16 mouse cellular contexts compared by ENCODE assay signal in genomic region chr15:85462138-85462537, GRCm38 (mm10). TPM values are rescaled to one million over a fixed set of nuclear protein-coding genes. Genes with fewer than 3 reads are reported as not detected.
DNase-seq lines count a peak whose midpoint lies in the region; ATAC-seq and TF ChIP-seq lines count a peak whose summit lies in the region.
"Had no signal": no experiment of that assay in that cellular context is flagged by ENCODE, and none has a peak within 500 bp of the region (broad histone marks: within the 10 kb centered on the region; RNA-seq: fewer than 3 reads in every experiment).

No protein-coding gene starts in this region.

- peak; percentile 51 to 70 for DNase-seq in frontal cortex, postnatal 36 days (ENCODE audit: low spot score in 2 of 2)
- DNase-seq in frontal cortex, postnatal 25 days (ENCODE audit: low spot score in 2 of 2): no peak
- DNase-seq in right cerebral cortex, adult 18-20 months: peak; percentile 68
- DNase-seq in right cerebral cortex, postnatal 14 days: no peak
- DNase-seq in hindbrain, postnatal 0 days (ENCODE audit: low spot score): peak; percentile 38
- peak; percentile 16 for DNase-seq in skeletal muscle tissue, adult 2 months (ENCODE audit: low read depth, low spot score)
- no peak for DNase-seq in yolk sac, embryonic 10.5 days (ENCODE audit: low spot score)
- DNase-seq: B cell, adult 2 months had no signal

- H3K4me2 ChIP-seq in hindbrain, postnatal 0 days (ENCODE audit: low read depth, low read length): no peak overlapping the region
- no peak overlapping the region for H3K4me2 ChIP-seq in kidney, embryonic 15.5 days
- H3K4me2 ChIP-seq: heart, embryonic 12.5 days; intestine, embryonic 15.5 days; limb, embryonic 15.5 days had no signal

- WGBS in hindbrain, postnatal 0 days: 30% methylated on average over 4 of the region's 4 CpGs
- 91% methylated on average over 4 of the region's 4 CpGs for WGBS in kidney, embryonic 15.5 days

- no peak overlapping the region for H3K4me3 ChIP-seq in hindbrain, postnatal 0 days (ENCODE audit: low read length)
- H3K4me3 ChIP-seq in kidney, embryonic 15.5 days (replicated peaks): no peak overlapping the region
- H3K4me3 ChIP-seq: erythroblast, embryonic 14.5 days; heart, embryonic 12.5 days; intestine, embryonic 15.5 days; limb, embryonic 15.5 days had no signal

- peak overlapping the region; percentile 71 for H3K27ac ChIP-seq in hindbrain, postnatal 0 days
- H3K27ac ChIP-seq in kidney, embryonic 15.5 days: no peak overlapping the region
- H3K27ac ChIP-seq: intestine, embryonic 15.5 days; limb, embryonic 15.5 days had no signal

- no peak for TF ChIP-seq CTCF in hindbrain, postnatal 0 days (IDR thresholded peaks at IDR 0.05; ENCODE audit: low read depth)

- ATAC-seq in hindbrain, postnatal 0 days: no peak
- no peak for ATAC-seq in kidney, embryonic 15.5 days (replicated peaks; ENCODE audit: low FRiP score)
- ATAC-seq: intestine, embryonic 15.5 days had no signal

- H3K9me3 ChIP-seq in hindbrain, postnatal 0 days (ENCODE audit: low read length): no peaks in the 10 kb centered on the region
- no peaks in the 10 kb centered on the region for H3K9me3 ChIP-seq in kidney, embryonic 15.5 days (replicated peaks)
- H3K9me3 ChIP-seq: heart, embryonic 12.5 days; intestine, embryonic 15.5 days; limb, embryonic 15.5 days had no signal

- no peaks in the 10 kb centered on the region for H3K27me3 ChIP-seq in hindbrain, postnatal 0 days (ENCODE audit: insufficient read depth, low read length)
- no peaks in the 10 kb centered on the region for H3K27me3 ChIP-seq in kidney, embryonic 15.5 days
- H3K27me3 ChIP-seq: intestine, embryonic 15.5 days; limb, embryonic 15.5 days had no signal

- no peak overlapping the region for H3K9ac ChIP-seq in hindbrain, postnatal 0 days (replicated peaks; ENCODE audit: low read length)
- no peak overlapping the region for H3K9ac ChIP-seq in kidney, embryonic 15.5 days
- H3K9ac ChIP-seq: heart, embryonic 12.5 days; intestine, embryonic 15.5 days; limb, embryonic 15.5 days had no signal

- H3K4me1 ChIP-seq in hindbrain, postnatal 0 days (ENCODE audit: insufficient read depth, low read length): peaks cover 33% of the 10 kb centered on the region
- no peaks in the 10 kb centered on the region for H3K4me1 ChIP-seq in kidney, embryonic 15.5 days
- H3K4me1 ChIP-seq: intestine, embryonic 15.5 days had no signal

- H3K36me3 ChIP-seq in hindbrain, postnatal 0 days (ENCODE audit: insufficient read depth, low read length): peaks cover 10% of the 10 kb centered on the region; the same call in 1 of the 2 replicates
- H3K36me3 ChIP-seq in kidney, embryonic 15.5 days: peaks cover 69% of the 10 kb centered on the region

RNA-seq across cellular contexts. Expression of gene 7530416G11Rik, which starts 40.9 kb away (rescaled TPM):
- not detected in 2 replicates for total RNA-seq in hindbrain, postnatal 0 days (2014; rRNA removed)
- not detected in 2 replicates for polyA plus RNA-seq in hindbrain, postnatal 0 days (2015; fragmentation: Nextera tagmentation; extraction: Ambion mirVana)
- not detected in 2 replicates for polyA plus RNA-seq in kidney, embryonic 15.5 days (2015; fragmentation: Nextera tagmentation; extraction: Ambion mirVana)
- total RNA-seq: adrenal gland, adult 18-20 months; megakaryocyte progenitor cell, adult 5-6 weeks had no signal
- polyA plus RNA-seq: cerebellum, adult 2 months; erythroblast, embryonic 14.5 days; heart, embryonic 12.5 days; intestine, embryonic 15.5 days; limb, embryonic 15.5 days had no signal

Comparison
In these comparisons a context has a peak if more than half of its experiments do, and no peak if none do; other contexts are left out.
1. DNase-seq: peak in frontal cortex, postnatal 36 days (2 of 2), right cerebral cortex, adult 18-20 months (single experiment), hindbrain, postnatal 0 days (single experiment) and skeletal muscle tissue, adult 2 months (single experiment); none in frontal cortex, postnatal 25 days (0 of 2), right cerebral cortex, postnatal 14 days (single experiment) and yolk sac, embryonic 10.5 days (single experiment).